Mouse (Mus musculus): Measurements from ENCODE around the gene Calcoco1.

GRCm38 (mm10) chr15:102750241-102750640, 28.3 kb upstream of the Calcoco1 start:
- TF ChIP-seq ZC3H11A (IDR thresholded peaks at IDR 0.05; ENCODE audit: borderline replicate concordance, low read depth, low read length) (no peak), ZNF384 (IDR thresholded peaks at IDR 0.05; ENCODE audit: low read depth, low read length) (no peak)
